Mouse (Mus musculus) small intestine, adult 2 months (tissue): ENCODE data around the gene Frmpd3. TPM values are rescaled to one million over a fixed set of nuclear protein-coding genes. Genes with fewer than 3 reads are reported as not detected.

Source experiments
- H3K27ac ChIP-seq: fragments of 200-500 bp; 2 replicates; pipeline ENCODE4 v1.5.1; 2012; ENCODE audit warnings: low read depth, low read length, control low read depth, inconsistent platforms; ENCODE audit not compliant: insufficient read depth
- H3K27me3 ChIP-seq: fragments of 200-500 bp; 2 replicates; pipeline ENCODE4 v1.6.1; 2012; ENCODE audit warnings: mild to moderate bottlenecking, moderate library complexity, low read length, inconsistent platforms; ENCODE audit not compliant: control insufficient read depth, insufficient read depth
- H3K36me3 ChIP-seq: fragments of 200-500 bp; 2 replicates; pipeline ENCODE4 v1.6.1; 2012; ENCODE audit warnings: mild to moderate bottlenecking, low read length, control low read depth, inconsistent platforms; ENCODE audit not compliant: control insufficient read depth, insufficient read depth
- H3K4me1 ChIP-seq: fragments of 200-500 bp; 2 replicates; pipeline ENCODE4 v1.6.1; 2012; ENCODE audit warnings: low read length, inconsistent platforms, mixed read lengths; ENCODE audit not compliant: control insufficient read depth, insufficient read depth, insufficient read length
- H3K4me3 ChIP-seq: fragments of 200-500 bp; 2 replicates; pipeline ENCODE4 v1.5.1; 2012; ENCODE audit warnings: low read depth, mild to moderate bottlenecking, control low read depth, inconsistent platforms, low read length, moderate library complexity
- CTCF ChIP-seq: fragments of 200-500 bp; IDR thresholded peaks from 2 replicates; pipeline ENCODE4 v1.5.1; 2012; ENCODE audit warnings: low read depth, mild to moderate bottlenecking, control low read depth, inconsistent platforms, low read length, moderate library complexity, mixed read lengths; ENCODE audit not compliant: insufficient replicate concordance, insufficient read length; ENCODE audit errors: extremely low read depth
- POLR2A ChIP-seq: fragments of 200-500 bp; IDR thresholded peaks from 2 replicates; pipeline ENCODE4 v1.6.1; 2012; ENCODE audit warnings: low read depth, mild to moderate bottlenecking, control low read depth, inconsistent platforms, low read length, moderate library complexity
- WGBS: fragments of 180-500 bp; shearing (Covaris S2); methylation state at CpG from one replicate; pipeline ENCODE4 v1.1.7; 2018; 5-methylcytosine and 5-hydroxymethylcytosine counted together
- polyA plus RNA-seq: library from polyadenylated mRNA; depleted of rRNA; stranded (reverse); fragments of >200 nt; gene quantifications from 2 replicates; pipeline ENCODE4 v1.2.3, GENCODE M21; 2012

Gene Frmpd3
- polyA plus RNA-seq, 1 experiment: 0.04 TPM

DNA sequence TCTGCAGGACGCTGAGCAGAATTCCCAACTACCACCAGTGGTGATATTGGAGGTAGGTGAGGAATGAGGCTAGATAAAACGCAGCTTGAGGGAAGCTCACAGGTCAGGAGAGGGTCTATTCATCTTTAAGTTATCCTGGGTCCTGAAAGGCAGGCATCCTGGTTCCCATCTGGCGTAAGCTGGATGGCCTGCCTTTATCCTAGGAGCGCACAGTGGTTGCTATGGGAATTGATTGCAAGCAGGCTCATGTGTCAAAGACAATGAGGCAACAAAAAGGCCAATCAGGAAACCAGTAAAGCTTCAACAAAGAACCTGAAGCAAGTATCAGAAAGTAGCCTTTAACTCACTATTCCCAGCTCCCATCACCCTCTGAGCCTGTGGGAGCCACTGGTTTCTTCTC is 33.6 kb downstream of the Frmpd3 start:
- Histone ChIP-seq H3K27me3 (no peaks in the 10 kb centered on the region), H3K36me3 (no peaks in the 10 kb centered on the region), H3K4me1 (no peaks in the 10 kb centered on the region), H3K4me3 (no peak overlapping the region), H3K27ac (no peak overlapping the region)
- WGBS: 31% methylated on average over 4 of the region's 4 CpGs
- no peak for TF ChIP-seq CTCF
- no peak for TF ChIP-seq POLR2A

GRCm38 (mm10) chrX:140399986-140400385 is 57.9 kb downstream of the Frmpd3 start:
- Histone ChIP-seq H3K36me3 (no peaks in the 10 kb centered on the region), H3K4me3 (no peak overlapping the region), H3K27me3 (no peaks in the 10 kb centered on the region), H3K27ac (no peak overlapping the region), H3K4me1 (no peaks in the 10 kb centered on the region)
- 48% methylated on average over 3 of the region's 3 CpGs for WGBS
- no peak for TF ChIP-seq POLR2A

- Histone ChIP-seq H3K36me3 (no peaks in the 10 kb centered on the region), H3K4me3 (no peak overlapping the region), H3K4me1 (no peaks in the 10 kb centered on the region), H3K27ac (no peak overlapping the region), H3K27me3 (no peaks in the 10 kb centered on the region)
- TF ChIP-seq CTCF: peak; percentile 10; the same call in 1 of the 2 replicates
- TF ChIP-seq POLR2A: no peak
- 53% methylated on average over 4 of the region's 4 CpGs for WGBS
Measured at GRCm38 (mm10) chrX:140402904-140403303, 60.8 kb downstream of the Frmpd3 start.

GRCm38 (mm10) chrX:140406079-140406478 is 64.0 kb downstream of the Frmpd3 start:
- WGBS: 19% methylated on average over 4 of the region's 4 CpGs
- Histone ChIP-seq H3K27me3 (no peaks in the 10 kb centered on the region), H3K27ac (no peak overlapping the region), H3K36me3 (no peaks in the 10 kb centered on the region), H3K4me3 (no peak overlapping the region), H3K4me1 (no peaks in the 10 kb centered on the region)
- no peak for TF ChIP-seq POLR2A
- no peak for TF ChIP-seq CTCF

DNA sequence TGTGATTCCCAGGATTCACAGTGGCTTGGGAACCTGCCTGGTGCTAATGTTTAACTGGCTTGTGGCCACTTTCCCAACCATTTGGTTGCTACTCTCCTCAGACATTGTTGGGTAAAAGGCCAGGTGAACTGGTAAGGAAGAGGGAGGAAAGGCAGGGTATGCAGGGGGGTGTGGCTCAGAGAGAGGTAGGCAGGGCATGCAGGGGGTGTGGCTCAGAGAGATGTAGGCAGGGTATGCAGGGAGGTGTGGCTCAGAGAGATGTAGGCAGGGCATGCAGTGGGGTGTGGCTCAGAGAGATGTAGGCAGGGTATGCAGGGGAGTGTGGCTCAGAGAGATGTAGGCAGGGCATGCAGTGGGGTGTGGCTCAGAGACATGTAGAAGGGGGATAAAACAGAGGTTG is 64.4 kb downstream of the Frmpd3 start:
- no peak overlapping the region for H3K27ac ChIP-seq
- H3K27me3 ChIP-seq: no peaks in the 10 kb centered on the region
- H3K4me1 ChIP-seq: no peaks in the 10 kb centered on the region
- no peaks in the 10 kb centered on the region for H3K36me3 ChIP-seq
- H3K4me3 ChIP-seq: no peak overlapping the region
- no peak for TF ChIP-seq POLR2A
- no peak for TF ChIP-seq CTCF

DNA sequence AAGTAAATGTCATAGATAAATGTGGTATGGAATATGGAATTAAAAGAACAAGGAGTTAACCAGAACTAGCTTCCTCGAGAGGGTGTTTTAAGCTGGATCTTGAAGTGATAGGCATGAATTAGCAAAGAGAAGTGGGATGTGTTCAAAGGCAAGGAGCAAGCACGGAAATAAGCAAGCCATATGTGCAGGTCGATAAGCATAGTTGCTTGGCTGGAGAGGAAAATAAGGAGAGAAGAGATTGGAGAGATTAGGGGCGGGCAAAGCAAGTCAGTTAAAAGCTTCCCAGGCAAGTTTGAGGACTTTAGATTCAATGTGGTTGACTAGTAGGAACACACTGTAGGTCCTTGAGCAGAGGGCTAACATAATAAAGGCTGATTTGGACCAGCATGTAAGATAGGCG is 65.5 kb downstream of the Frmpd3 start:
- no peaks in the 10 kb centered on the region for H3K36me3 ChIP-seq
- H3K4me1 ChIP-seq: no peaks in the 10 kb centered on the region
- H3K27me3 ChIP-seq: no peaks in the 10 kb centered on the region
- TF ChIP-seq CTCF (no peak), POLR2A (no peak)
- no peak overlapping the region for H3K4me3 ChIP-seq
- WGBS: 66% methylated on average over 5 of the region's 5 CpGs
- H3K27ac ChIP-seq: no peak overlapping the region

DNA sequence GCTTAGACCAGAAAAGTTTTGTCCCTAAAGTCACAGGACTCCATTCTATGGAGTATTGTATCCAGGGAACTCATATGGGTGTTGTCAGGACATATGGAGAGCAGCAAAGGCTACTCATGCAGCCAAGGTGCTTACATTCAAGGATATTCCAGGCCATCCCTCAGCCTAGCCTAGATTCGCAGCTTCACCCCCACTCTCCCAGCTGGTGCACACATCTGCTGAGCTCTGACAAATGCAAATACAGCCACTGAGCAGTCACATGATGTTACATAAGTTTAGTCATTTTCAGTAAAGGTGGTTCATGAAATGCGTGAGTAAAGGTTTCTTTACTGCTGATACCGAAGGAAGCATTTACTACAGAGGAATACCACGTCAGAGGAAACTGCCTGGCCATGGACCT is 76.4 kb downstream of the Frmpd3 start:
- TF ChIP-seq CTCF (no peak), POLR2A (no peak)
- whole genome bisulfite sequencing: 82% methylated on average over 4 of the region's 4 CpGs
- no peak overlapping the region for H3K4me3 ChIP-seq
- H3K27me3 ChIP-seq: no peaks in the 10 kb centered on the region
- no peaks in the 10 kb centered on the region for H3K36me3 ChIP-seq
- no peaks in the 10 kb centered on the region for H3K4me1 ChIP-seq
- H3K27ac ChIP-seq: no peak overlapping the region

DNA sequence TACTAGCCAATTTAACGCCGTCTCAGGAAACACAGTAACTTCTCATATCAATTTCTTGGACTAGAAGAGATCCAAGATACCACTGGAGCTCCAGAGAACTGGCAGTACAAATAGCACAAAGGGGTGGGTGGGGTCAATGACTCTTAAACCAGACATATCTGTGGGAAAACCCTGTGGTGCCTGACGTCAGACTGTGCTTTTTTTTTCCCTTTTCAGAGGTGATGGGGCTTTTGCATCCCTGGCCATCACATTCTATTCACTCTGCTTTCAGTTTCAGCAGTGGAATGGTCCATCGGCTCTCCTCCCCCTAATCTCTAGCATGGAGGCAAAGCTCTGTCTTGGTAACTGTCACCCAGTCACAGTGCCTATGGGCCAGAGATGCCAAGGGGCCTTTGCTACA is 85.1 kb downstream of the Frmpd3 start:
- Histone ChIP-seq H3K27ac (no peak overlapping the region), H3K36me3 (no peaks in the 10 kb centered on the region), H3K27me3 (no peaks in the 10 kb centered on the region), H3K4me3 (no peak overlapping the region), H3K4me1 (no peaks in the 10 kb centered on the region)
- TF ChIP-seq CTCF (no peak), POLR2A (no peak)
- 64% methylated on average over 4 of the region's 4 CpGs for WGBS
